Mouse (Mus musculus) E14TG2a.4 (cell line): Measurements from ENCODE around the gene Mgat4e.

ENCODE experiments used
- CTCF ChIP-seq: conservative IDR thresholded peaks from 2 replicates; pipeline ENCODE4 v1.5.1; 2014; ENCODE audit warnings: low read length
- POU5F1 ChIP-seq: IDR thresholded peaks from 2 replicates; pipeline ENCODE4 v1.6.1; 2014; ENCODE audit warnings: low read length, borderline replicate concordance

DNA sequence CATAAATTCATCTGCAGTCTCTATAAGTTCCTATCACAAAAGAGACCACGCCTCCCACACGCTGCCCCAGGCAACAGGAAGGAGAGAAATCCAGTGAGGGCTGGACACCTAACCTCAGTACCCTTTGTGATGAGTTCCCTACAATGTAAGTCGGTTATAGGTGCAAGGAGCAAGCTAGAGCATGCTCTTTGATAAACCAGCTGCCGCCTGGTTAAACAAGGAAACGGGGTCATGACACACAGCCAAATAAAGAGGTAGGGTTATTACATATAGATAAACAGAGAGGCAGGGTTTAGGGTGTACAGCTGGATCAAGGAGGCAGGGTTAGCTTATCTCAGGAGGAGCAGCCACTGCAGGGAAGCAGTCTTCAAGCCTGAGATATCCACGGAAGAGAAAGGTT, 22.7 kb downstream of the Mgat4e start:
- TF ChIP-seq CTCF (no peak), POU5F1 (no peak)
